Mouse (Mus musculus): Measurements from ENCODE around the gene Cblc. TPM values are rescaled to one million over a fixed set of nuclear protein-coding genes. Genes with fewer than 3 reads are reported as not detected.
"Not testable (repeated sequence)": the region's sequence is repeated elsewhere in the genome, so short reads cannot be mapped to it uniquely, and the experiment has no call there.

The Cblc gene
- total RNA-seq, 2 experiments from 2014 or later = not detected

GRCm38 (mm10) chr7:19820347-19821048 lies 23.9 kb upstream of the Cblc start:
- no peak for DNase-seq (ENCODE audit: extremely low spot score in 1 of 2, low spot score in 1 of 2)

- no peak for DNase-seq (ENCODE audit: extremely low spot score in 1 of 2, low spot score in 1 of 2)
These were observed 22.3 kb upstream of the Cblc start for GRCm38 (mm10) chr7:19818875-19819274.

- DNase-seq (ENCODE audit: extremely low spot score in 1 of 2, low spot score in 1 of 2) = no peak
These were observed 21.8 kb upstream of the Cblc start for GRCm38 (mm10) chr7:19818440-19818839.

GRCm38 (mm10) chr7:19817382-19818105 lies 20.9 kb upstream of the Cblc start:
- DNase-seq (ENCODE audit: extremely low spot score in 1 of 2, low spot score in 1 of 2) = no peak

- peak in 1 of 2 experiments; percentile 33 for DNase-seq (ENCODE audit: extremely low spot score in 1 of 2, low spot score in 1 of 2)
These were observed 19.7 kb upstream of the Cblc start for GRCm38 (mm10) chr7:19816224-19816771.

GRCm38 (mm10) chr7:19815296-19816223 lies 19.0 kb upstream of the Cblc start:
- no peak for DNase-seq (ENCODE audit: extremely low spot score in 1 of 2, low spot score in 1 of 2)

GRCm38 (mm10) chr7:19813579-19814122 lies 17.0 kb upstream of the Cblc start:
- DNase-seq (ENCODE audit: extremely low spot score in 1 of 2, low spot score in 1 of 2) = no peak

GRCm38 (mm10) chr7:19813161-19813560 lies 16.6 kb upstream of the Cblc start:
- no peak for DNase-seq (ENCODE audit: extremely low spot score in 1 of 2, low spot score in 1 of 2)

GRCm38 (mm10) chr7:19811114-19811513 lies 14.5 kb upstream of the Cblc start:
- no peak for DNase-seq (ENCODE audit: extremely low spot score in 1 of 2, low spot score in 1 of 2)

GRCm38 (mm10) chr7:19809369-19809768 lies 12.8 kb upstream of the Cblc start:
- no peak for DNase-seq (ENCODE audit: extremely low spot score in 1 of 2, low spot score in 1 of 2)

GRCm38 (mm10) chr7:19806356-19806969 lies 9.9 kb upstream of the Cblc start:
- no peak for DNase-seq (ENCODE audit: extremely low spot score in 1 of 2, low spot score in 1 of 2)

- peak; percentile 76 to 89 for DNase-seq (ENCODE audit: extremely low spot score in 1 of 2, low spot score in 1 of 2)
These were observed 6.4 kb upstream of the Cblc start for GRCm38 (mm10) chr7:19802995-19803394.

- DNase-seq (ENCODE audit: extremely low spot score in 1 of 2, low spot score in 1 of 2) = peak in 1 of 2 experiments; percentile 40
These were observed 4.2 kb upstream of the Cblc start for GRCm38 (mm10) chr7:19800764-19801163.

GRCm38 (mm10) chr7:19796254-19796653 lies 355 bp downstream of the Cblc start:
- DNase-seq (ENCODE audit: extremely low spot score in 1 of 2, low spot score in 1 of 2) = no peak

GRCm38 (mm10) chr7:19795236-19795635 lies 1.4 kb downstream of the Cblc start:
- DNase-seq (ENCODE audit: extremely low spot score in 1 of 2, low spot score in 1 of 2) = no peak

- DNase-seq (ENCODE audit: extremely low spot score in 1 of 2, low spot score in 1 of 2) = no peak
These were observed 3.6 kb downstream of the Cblc start for GRCm38 (mm10) chr7:19792701-19793630.

GRCm38 (mm10) chr7:19791504-19791903 lies 5.1 kb downstream of the Cblc start:
- DNase-seq (ENCODE audit: extremely low spot score in 1 of 2, low spot score in 1 of 2) = not testable (repeated sequence)

GRCm38 (mm10) chr7:19789904-19790347 lies 6.7 kb downstream of the Cblc start:
- peak; percentile 96 to 99 for DNase-seq (ENCODE audit: extremely low spot score in 1 of 2, low spot score in 1 of 2)
